Mouse (Mus musculus) adrenal gland, adult (tissue): ENCODE measurements around the gene Trmt44.
"Not testable (repeated sequence)": the region's sequence is repeated elsewhere in the genome, so short reads cannot be mapped to it uniquely, and the experiment has no call there.

Source experiments
- DNase-seq, 2 experiments: peaks; one replicate each; pipeline ENCODE4 v3.0.0; 2022 to 2023; ENCODE audit warnings: low spot score in 1 of 2; ENCODE audit not compliant: inconsistent age in 2 of 2

Trmt44 gene

DNA sequence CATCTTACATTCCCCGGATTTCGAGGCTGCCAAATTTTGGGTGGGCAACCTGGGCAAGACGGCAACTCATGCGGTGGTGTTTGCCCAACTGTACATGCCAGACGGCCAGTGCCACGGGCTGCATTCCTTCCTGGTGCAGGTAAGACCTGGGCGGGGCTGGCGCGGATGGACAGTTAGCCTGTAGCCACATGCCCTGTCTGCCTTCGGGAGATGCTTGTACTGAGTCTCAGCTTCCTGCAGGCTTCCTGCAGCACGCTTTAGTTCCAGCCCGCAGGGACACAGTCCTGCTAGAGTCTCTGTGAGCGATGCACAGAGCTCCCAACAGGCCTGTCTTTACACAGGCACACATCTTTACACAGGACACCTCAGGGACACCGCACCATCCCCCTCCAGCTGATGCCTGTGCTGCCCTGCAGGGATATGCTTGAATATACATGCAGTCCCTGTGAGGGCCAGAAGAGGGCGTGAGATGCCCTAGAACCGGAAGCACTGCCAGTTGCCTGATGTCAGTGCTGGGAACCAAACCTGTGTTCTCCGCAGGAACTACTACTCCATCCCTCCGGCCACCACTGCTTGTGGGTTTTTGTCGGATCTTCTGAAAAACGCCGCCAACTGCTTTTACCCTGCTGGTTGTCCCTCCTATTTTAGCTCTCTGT, 17.3 kb upstream of the Trmt44 start:
- peak in 1 of 2 experiments; percentile 42 for DNase-seq

- no peak for DNase-seq
These were observed 16.6 kb upstream of the Trmt44 start for GRCm38 (mm10) chr5:35591497-35591896.

- not testable (repeated sequence) for DNase-seq
These were observed 9.4 kb upstream of the Trmt44 start for GRCm38 (mm10) chr5:35584259-35584658.

GRCm38 (mm10) chr5:35583221-35583783, 8.4 kb upstream of the Trmt44 start:
- no peak for DNase-seq

DNA sequence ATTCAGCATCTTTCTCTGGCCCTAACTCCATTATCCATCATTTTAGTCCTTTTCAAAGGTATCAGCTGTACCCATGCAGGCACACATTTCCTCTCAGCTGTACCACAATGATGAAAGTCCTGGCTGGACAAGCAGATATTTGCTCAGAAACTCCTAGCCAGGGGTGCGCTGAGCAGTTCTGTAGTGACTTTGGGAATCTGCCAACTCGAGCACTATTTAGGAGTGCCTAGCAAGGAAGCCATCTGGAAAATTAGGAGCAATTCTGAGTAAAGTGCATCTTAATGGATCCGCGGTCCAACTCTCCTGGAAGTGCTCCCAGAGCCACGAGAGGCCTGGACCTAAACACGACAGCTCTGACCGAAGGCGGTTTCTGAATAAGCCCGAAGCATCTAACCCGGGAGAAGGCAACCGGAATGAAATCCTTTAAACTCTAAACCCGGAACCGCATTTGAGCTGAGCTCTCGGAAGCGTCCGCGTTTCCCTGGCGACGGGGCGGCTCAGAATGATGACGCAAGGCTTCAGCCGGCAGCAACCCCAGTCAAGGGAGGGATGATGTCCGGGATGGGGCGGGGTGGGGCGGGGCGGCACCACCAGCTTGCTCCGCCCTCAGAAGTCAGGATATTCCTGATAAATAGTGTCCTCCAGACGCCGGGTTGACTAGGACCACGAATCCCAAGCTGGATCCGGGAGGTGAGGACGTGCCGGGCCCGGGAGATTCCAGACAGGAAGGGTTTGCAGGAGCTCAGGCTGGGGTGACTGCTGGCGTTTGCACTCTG, 7.8 kb upstream of the Trmt44 start, which contains the start of gene Acox3:
Gene Acox3, plus strand, starts transcription at position 596 of the 776 bp plus-strand sequence.
- peak; percentile 97 to 98 for DNase-seq

DNA sequence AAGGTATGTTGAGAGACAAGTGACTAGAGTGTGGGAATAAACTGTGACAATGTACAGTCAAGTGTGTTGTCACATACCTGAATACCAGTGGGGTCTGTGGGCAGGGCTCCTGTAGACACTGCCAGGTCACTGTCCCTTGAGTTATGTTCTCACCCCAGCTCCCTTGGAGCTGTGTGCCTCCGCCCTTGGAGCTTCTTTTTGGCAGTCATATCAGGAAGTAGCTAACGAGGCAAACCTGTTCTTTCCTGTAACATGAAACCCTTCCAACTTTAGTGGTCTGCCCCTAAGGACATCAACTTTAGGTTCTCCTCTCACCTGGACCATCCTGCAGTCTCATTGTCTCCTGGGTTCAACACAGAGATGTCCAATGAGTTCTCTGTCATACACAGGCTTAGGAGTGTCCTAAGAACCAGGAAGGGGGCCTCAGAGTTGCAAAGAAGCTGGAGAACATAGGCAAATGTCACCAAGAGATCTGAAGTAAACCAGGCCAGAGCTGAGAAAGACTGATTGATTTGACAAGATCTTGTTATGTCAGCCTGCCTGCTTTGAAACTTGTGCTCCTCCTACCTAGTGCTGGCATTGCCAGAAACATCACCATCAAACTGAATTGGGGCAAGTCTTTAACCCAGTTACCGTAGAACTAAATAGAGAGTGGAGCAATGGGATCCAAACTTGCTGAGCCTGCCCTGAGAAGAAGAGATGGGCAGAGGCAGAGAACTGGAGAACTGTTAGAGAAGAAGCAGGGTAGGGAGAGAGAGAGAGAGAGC, 5.5 kb upstream of the Trmt44 start:
- DNase-seq, result no peak

DNA sequence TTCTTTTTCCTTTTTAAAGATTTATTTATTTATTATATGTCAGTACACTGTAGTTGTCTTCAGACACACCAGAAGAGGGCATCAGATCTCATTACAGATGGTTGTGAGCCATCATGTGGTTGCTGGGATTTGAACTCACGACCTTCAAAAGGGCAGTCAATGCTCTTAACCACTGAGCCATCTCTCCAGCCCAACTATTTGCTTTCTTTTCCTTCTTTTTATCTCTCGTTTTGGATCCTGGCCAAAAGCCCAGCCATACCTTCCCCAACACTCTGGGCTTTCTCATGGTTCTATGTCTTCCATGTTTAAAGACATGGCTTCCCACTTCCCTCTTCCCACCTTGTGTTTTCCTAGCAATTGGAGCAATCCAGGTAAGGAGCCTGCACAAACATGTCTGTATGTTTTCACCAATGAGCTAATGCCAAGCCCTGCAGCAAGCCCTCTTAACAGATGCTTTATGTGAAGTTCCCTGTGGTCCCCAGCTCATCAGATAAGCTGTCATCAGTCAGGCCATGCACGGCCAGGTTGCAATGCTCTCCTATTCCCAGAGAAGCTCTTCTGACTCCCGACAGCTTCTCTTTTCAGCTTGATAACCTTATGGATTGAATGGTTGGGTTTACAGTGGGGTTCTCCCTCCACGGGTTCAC, 4.5 kb upstream of the Trmt44 start:
- no peak for DNase-seq

DNA sequence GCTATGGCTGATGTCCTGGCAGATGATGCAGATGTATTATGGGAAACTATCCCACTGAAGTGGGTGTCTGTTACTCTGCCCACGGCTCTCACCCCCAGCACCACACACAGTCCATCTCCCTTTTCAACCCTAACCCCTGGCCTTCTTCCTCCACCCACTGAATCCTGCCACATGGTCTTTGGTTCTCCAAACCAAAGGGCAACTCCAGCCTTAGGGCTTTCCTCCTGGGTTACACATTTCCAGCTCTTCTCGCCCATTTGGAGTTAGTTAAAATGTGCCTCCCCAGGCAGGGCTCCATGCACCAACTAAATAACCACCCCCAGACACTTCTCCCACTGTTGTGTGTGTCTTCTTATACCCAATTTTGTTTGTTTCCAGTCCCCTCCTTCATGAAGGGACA, 3.5 kb upstream of the Trmt44 start:
- no peak for DNase-seq

- no peak for DNase-seq
These were observed 1.6 kb upstream of the Trmt44 start for GRCm38 (mm10) chr5:35576409-35577020.

DNA sequence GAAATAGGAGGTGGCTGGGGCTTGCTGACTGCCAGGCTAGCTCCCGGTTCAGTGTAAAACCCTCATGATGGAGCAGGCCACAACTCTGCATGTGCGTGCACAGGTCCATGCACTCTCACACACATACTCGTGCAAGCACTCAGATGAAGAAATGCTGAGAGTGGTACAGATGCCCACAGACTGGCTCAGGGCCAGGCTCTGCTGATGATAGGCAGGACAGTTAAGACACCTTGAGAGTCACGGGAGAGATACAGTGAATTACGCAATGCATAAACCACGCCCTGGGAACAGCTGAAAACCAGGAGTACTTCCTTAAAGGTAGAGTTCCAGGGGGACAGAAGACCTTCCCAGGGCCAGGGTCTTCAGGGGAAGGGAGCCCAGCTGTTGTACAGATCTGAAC, 3.3 kb downstream of the Trmt44 start:
- no peak for DNase-seq

DNA sequence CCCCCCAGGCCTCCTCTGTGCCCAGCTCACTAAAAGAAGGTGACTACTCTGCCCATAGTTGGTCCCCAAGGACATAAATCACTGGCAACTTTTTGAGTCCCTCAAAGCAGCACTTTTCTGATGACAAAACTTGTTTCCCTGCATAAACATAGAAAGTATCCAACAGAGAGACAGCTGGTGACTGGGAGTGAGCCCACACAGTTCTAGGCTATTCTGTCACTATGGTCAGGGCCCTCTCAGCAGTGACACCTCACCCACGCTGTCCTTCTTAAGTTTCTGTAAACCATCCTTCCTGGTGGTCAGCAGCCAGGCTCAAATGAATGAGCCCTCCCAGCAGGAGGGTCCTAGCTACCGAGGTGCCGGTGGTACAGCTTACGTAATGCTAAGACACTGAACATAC, 8.2 kb downstream of the Trmt44 start:
- DNase-seq, result no peak

DNA sequence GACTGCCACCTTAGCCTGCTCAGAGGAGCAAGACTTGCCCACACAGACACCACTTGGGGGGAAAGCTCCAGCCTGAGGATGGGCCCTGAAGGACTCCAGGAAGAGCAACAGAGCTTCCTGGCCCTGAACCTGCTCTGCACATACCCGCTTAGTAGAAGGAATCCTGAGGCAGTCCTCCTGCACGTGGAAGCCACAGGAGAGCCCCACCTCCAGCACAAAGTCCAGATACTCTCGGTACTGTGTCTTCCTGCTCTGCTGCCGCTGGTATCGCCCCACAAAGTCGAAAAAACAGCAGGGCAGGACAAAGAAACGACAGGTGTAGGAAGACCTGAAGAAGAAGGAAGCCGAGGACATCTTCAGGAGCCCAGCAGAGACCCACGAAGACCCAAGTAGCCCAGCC, 9.7 kb downstream of the Trmt44 start:
- no peak for DNase-seq

- peak; percentile 67 to 91 for DNase-seq
These were observed 11.4 kb downstream of the Trmt44 start for GRCm38 (mm10) chr5:35563449-35563848.

- DNase-seq, result no peak
These were observed 12.3 kb downstream of the Trmt44 start for GRCm38 (mm10) chr5:35562616-35563015.

GRCm38 (mm10) chr5:35559447-35559846, 15.4 kb downstream of the Trmt44 start:
- DNase-seq, result no peak

GRCm38 (mm10) chr5:35557946-35558621, 16.8 kb downstream of the Trmt44 start:
- peak in 1 of 2 experiments; percentile 27 for DNase-seq

DNA sequence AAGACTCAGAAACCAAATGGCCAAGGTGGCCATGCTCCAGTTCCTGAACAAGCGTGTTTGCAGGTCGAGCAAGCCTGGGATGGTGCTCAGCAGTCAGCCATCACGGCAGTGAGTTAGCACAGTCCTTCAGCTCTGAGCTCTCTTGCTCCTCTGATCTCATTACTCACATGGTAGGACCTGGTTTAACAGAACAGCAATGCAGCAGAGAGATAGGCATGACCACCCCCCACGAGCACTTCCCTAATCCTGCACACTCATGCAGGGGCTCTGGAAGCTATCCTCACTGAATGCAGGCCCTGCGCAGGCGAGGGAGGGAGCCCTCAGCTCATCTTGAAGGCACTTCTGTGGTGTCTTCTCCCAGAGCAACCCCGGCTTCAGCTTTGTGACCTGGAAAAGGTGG, 18.5 kb downstream of the Trmt44 start:
- DNase-seq, result no peak

GRCm38 (mm10) chr5:35552838-35553539, 21.9 kb downstream of the Trmt44 start:
- no peak for DNase-seq
